Mouse (Mus musculus) adipocyte (in vitro differentiated cells): ENCODE results near the gene Pcsk1.

ENCODE experiments used
- DNase-seq: peaks from one replicate; pipeline ENCODE4 v3.0.0-alpha.2; 2016; ENCODE audit warnings: low spot score

The Pcsk1 gene

DNA sequence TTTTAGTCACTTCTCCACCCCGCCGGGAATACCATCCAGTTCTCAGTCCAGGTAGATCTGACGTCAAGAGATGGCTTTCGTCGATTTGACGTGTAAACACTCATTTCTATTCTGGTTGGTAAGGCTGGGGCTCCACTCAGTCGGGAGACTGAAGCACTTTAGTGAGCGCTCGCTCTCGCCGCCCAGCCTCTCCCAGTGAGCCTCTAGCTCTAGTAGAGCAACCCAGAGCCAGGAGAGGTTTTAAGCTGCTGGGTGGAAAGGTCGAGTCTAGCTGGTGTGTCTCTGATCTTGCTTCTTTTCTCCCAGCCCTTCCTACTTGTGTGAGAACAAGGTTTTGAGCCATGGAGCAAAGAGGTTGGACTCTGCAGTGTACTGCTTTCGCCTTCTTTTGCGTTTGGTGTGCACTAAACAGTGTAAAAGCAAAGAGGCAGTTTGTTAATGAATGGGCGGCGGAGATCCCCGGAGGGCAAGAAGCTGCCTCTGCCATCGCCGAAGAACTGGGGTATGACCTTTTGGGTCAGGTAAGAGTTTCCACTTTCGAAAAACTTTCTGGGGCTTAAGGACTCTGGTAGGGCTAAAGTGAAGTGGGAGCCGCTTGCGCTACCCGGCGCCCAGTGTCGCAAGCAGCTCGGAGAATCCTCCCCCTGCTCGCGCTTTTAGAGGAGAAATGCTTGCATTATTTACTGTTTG lies at the start of gene Pcsk1:
TSS of gene Pcsk1 (plus strand) at position 106 of the 690 bp plus-strand sequence.
- DNase-seq: no peak

GRCm38 (mm10) chr13:75058818-75059217 lies 30.8 kb upstream of the Pcsk1 start:
- DNase-seq: no peak

DNA sequence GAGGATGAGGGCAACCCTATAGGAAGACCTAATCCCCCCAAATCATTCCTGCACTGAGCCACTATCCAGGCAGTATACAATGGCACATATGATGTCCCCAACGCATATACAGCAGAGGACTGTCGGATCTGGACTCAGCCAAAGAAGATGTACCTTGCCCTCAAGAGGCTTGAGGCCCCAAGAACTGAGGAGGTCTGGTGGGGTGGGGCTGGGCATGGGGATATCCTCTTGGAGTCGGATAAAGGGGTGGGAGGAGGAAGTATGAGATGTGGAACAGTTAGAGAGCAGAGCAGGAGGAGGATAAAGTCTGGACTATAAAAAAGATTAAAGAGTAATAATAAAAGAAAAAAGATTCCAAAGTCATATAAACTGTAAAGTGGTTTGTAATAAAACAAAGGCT lies 25.7 kb upstream of the Pcsk1 start:
- no peak for DNase-seq

DNA sequence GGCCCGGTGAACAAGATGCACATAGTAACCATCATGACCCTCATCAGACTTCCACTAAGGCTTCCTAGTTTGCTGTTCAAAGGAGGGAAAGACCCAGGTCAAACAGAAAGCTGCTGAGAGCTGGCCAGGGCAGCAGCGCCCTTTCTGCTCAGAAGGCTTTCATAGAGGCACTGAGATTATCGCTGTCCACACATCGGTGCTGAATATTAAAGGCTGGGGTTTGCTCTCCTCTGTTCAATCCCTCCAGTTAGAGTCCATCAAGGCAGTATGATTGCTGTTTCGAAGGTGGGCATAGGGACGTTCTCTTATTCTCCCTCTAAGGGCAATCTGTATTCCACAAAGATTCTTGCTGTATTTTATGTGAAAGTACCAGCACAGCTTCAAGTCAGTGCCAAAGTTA lies 1.0 kb upstream of the Pcsk1 start:
- peak; percentile 4 for DNase-seq

DNA sequence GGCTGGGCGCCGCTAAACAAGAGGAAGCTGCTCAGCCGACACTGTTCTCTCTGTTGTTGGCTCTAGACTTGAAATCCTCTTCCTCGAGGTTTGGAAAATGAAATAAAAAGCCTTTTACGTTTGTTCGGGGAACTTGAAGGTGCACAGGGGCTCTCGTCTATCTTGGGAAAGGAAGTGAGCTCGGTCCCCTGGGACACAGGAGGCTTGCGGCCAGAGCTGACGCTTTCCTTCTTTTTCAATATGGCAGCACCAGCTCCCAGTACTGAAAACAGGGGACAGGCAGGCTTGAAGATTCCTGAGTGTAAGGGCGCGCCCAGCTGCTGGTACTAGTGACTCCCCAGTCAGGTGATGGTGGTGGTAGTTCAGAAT lies 769 bp downstream of the Pcsk1 start:
- no peak for DNase-seq

- DNase-seq: no peak
Observed at GRCm38 (mm10) chr13:75091071-75091470, 1.4 kb downstream of the Pcsk1 start.

DNA sequence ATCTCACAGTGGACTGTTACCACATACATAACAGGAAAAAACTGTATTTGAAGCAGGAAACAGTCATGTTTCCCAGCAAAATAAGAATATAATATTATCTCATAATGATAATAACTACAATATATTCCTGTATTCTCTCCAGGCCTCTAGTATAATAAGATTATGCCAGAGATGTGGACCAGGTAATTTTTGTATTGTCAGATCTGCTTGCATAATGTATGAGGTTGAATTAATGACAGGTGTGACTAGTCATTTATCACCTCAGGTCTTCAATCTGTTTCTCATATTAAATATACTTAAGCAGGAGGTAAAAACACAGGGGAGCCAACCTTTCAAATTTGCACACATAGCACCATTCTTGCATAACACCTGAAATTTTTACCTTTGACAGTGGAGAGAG lies 5.9 kb downstream of the Pcsk1 start:
- no peak for DNase-seq

- no peak for DNase-seq
Observed at GRCm38 (mm10) chr13:75113114-75113513, 23.5 kb downstream of the Pcsk1 start.

DNA sequence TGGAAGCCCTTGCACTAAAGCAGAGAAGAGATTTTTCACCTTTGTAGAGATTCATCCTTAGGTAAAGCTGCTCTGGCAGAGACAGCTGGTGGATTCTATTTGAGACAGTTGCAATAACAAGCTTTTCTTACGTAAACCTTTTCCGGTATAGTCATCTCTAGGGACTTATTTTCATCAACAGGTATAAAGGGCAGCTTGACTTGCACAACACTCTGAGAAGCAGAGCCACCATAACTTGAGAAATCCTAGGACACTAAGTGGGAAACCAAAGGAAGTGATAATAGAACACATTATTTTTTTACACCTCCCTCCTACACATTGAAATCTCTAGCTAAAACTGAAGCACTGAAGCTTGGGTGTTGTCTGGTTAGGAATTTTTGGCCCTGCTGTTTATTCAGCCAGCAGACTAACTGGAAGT lies 24.4 kb downstream of the Pcsk1 start:
- no peak for DNase-seq

GRCm38 (mm10) chr13:75114838-75115237 lies 25.2 kb downstream of the Pcsk1 start:
- DNase-seq: no peak

GRCm38 (mm10) chr13:75135833-75136232 lies 46.2 kb downstream of the Pcsk1 start:
- no peak for DNase-seq

DNA sequence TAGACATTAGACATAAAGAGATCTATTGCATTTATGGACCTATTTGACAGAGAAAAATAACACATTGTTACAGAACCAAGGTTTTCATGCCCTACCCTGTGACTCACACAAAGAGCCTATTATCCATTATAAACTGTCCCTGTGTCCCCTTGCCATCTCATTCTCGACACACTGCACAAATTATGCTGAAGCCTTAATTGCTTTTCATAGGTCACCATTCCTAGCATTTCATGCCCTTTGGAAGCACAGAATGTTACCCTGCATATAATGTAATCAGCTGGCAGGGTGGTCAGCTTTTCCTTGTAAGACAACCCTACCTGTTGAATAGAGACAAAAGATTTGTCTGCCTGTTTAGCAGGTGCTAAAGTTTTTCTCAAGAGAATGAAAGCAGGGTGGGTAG lies 71.0 kb downstream of the Pcsk1 start:
- no peak for DNase-seq

DNA sequence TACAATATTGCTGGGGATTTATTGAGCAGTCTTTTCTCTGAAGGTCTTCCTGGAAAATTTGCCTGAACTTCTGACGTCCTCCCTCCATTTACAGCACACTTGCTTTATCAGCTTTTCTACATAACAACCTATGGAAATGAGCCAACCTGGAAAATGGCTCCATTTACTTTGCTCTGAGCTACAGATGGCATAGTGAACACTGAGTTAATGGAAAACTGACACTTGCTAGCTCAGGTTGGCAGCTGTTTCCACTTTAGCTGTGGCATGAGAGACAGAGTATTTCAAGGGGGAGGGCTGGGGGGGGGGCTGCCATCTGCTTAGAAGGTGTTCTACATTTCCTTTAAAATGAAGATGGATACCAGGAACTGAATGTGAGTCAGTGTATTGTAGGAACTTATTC lies 73.8 kb downstream of the Pcsk1 start:
- DNase-seq: no peak
